Mouse (Mus musculus) c-Kit-positive CD71-positive TER-119-negative erythroid progenitor cells, embryonic 14.5 days (primary cell): ENCODE measurements at regions not wholly inside any gene's neighbourhood (a gene's known extent, or its start where the extent isn't known, plus 50 kb on each side); places are given as distances from the start of the nearest gene placed in this dataset.

Source experiments
- DNase-seq: peaks from one replicate; pipeline ENCODE4 v3.0.0-alpha.2; 2013; ENCODE audit warnings: low read depth

DNA sequence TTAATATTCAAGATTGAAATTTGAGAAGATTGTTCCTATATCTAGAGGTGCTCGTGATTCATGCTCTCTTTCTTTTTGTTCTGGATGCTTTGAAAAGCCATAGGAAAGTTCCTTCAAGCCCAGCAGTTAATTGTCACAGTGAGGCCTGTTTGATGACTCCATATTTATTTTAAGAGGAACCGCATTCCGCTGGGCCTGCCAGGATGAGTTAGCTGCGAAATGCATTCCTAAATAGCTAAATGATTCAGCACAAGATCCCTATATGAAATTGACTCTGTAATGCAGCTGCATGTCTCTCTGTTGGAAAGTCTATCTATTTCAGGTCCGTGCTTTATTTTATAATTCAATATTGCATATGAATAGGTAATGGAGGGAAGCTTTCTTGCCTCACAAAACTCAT, 511.9 kb upstream of the Adgra3 start:
- DNase-seq = no peak

DNA sequence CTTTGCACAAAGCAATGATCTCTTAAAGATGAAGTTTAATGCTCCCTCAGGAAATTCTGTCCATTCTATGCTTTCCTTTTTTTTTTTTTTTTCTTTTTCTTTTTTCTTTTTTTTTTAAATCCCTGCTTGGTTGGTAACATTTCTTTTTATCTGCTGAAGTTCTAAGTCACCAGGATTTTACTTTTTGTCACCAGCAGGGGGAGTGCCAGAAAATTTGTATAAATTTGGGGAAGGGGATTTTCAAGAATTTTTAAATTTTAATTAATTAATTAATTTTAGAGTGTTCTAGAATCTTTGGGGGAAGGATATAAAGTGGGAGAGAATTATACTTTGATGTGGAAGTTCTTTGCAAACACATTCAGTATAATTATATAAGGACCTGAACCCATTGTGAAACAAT, 492.3 kb upstream of the Adgra3 start:
- DNase-seq = no peak

DNA sequence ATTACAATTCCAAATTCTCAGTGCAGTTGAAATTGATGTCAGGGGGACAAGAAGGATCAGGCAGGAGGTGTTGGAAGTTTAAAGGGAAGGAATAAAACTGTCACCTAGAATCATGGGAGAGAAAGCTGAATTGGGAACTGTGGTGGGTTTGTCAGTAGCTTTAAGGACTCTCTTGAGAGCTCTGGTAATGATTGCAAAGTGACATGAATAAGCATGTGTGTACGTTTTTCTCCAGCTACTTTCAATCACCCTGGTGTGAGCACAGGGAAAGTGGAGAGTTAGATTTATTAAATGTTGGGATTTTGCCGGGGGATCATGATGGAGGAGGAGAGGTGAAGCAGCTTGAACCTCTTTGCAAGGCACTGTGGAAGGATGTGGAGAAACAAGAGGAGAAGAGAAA, 453.7 kb upstream of the Adgra3 start:
- DNase-seq = no peak

DNA sequence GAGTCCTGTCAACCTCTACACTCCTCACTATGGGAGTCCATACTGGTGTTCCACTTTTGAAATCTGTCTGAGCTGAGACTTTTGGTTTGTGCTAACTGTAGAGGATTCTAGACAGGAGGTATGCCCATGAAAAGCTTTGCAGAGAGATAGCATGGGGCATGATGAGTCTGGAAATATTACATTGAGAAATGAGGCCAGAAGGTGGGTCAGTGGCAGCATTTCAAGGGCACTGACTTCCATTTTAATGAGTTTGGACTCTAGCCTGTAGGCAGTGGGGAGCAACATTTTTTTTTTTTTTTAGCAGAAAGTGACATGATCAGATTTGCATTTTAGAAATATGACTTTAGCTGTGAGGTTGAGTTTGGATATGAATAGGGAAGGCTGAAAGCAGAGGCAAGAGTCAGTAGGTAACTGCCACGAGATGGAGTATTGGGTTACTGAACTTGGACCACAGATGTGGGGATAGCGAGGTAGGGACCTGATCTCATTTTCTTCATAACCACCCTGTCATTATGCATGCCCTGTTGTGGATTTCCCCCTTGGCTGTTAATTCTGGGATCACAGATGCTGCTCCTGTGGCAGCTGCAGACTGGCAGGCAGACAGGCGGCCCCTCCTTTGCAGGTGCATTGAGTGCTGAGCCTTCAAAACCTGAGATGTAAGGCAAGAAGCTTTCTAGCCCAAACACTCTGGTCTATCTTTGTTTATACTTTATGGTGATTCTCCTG, 451.1 kb upstream of the Adgra3 start:
- no peak for DNase-seq

DNA sequence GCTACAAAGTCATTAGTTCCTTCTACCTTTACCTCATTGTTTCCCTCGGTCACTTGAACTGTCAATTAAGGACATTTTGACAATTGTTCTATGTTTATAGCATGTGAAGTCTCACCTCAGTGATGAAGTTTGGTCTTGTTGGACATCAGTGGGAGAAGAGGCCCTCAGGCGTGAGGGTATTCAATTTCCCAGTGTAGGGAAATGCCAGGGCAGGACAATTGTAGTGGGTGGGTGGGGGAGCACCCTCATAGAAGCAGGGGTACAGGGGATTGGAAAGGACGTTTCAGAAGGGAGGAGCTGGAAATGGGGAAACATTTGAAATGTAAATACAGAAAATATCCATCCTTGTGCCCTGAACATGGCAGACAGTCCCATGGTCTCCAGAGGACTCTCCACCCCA, 431.4 kb upstream of the Adgra3 start:
- no peak for DNase-seq

DNA sequence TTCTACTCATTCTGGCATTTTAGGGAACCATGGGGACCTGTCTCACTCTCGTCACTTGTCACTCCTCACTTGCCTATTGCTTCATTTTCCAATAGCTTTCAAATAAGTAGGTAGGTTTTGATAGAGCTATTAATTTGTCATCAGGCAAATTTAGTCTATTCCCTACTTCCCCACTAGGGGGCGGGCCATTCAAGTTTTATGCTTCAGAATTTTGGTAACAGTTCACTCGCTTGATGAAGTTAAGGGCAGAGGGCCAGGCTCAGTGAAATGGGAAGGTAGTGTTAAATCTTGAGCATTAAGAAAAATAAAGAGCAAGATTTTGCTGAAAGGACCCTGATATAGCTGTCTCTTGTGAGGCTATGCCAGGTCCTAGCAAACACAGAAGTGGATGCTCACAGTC, 418.2 kb upstream of the Adgra3 start:
- peak; percentile 1 for DNase-seq

DNA sequence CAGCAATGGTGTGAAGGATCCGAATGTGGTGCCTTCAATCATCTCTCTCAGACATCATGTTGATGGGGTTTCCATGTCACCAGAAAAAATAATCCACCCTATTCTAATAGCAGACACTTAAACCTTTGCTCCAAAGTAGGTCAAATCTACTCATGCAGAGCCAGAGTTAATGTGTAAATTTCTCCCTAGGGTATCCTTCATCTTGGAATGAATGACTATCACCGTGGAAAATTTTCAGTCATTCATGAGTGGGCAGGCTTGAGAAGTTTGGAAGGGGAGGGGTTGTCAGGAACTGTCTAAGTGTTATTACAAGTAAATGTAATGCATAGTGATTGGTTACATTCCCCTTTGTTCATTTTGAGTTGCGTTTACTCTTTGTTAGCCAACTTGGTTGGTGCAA, 402.7 kb upstream of the Adgra3 start:
- no peak for DNase-seq

DNA sequence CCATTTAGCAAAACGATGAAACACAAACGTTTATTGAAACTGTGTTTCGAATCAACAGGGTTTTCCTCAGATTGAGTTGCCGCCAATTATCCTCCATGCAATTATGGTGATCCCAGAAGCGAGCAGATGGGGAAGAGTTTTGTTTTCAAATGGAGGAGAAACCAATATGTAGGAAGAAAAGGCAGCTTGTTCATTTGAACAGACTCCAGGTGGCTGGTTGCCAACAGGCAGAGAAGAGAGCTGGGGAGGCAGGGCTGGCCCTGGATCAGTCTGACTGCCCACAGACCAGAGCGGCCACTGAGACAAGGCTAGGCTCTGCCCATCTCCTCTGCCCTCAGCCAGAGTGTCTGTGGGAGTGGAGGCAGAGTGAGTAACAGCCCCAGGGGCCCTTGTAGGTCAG, 398.8 kb upstream of the Adgra3 start:
- DNase-seq = no peak

DNA sequence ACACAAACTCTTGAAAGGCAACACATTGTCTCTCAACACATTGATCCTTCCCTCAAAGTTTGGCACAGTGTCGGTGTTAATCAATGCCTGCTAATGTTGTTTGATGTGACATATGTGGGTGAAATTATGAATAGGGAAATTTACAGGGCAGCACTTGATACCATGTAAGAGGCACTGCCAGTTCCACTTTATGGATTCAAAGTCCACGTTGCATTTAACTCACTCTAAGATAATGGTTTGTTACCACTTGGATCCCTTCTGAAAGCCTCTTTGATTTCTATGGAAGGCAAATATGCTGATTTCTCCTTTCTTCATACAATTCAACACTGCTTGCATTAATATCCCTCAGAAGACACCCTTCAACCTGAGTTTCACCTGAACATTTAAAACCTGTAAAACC, 395.6 kb upstream of the Adgra3 start:
- DNase-seq = no peak

DNA sequence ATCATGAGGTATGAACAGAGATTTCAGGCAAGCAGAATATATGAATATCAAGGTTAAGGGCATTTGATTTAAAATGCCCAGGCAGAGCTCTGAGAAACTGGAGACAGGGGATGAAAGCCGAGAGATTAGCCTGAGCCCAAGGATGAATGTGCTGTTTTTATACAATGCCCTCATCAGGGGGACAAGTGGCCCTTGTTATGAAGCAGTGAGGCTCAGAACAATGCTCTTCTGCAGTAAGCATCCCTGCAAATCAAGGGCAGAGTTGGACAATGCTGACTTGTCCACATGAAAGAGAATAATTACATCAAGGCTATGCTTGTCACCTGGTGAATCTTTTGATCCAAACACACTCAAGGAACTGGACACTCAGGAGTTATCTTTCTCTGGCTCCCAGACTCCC, 348.1 kb upstream of the Adgra3 start:
- no peak for DNase-seq

DNA sequence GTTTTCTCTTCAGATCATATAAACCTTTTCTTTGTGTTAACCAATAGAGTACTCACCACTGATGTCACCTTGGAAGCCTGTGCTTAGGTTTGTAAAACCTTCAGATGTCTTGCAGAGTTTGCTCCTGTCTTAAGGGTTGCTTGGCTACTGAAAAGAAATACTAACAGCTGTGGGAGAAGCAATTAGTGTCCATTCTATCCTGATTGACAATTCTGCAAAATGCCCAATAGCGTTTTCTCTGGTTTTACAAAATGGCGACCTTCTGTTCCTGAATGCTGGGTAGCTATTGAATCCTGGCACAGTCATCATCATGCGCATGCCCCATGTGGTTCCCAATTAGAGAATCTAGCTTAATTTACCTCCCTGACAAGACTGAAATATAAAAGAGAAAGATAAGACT, 347.7 kb upstream of the Adgra3 start:
- no peak for DNase-seq
